Mouse (Mus musculus): Measurements from ENCODE around the gene Arhgap40.

Arhgap40 gene

GRCm38 (mm10) chr2:158554366-158554765 lies 41.8 kb downstream of the Arhgap40 start:
- no peak for DNase-seq

- peak; percentile 24 for DNase-seq
These were observed 42.7 kb downstream of the Arhgap40 start for GRCm38 (mm10) chr2:158555252-158555651.

- no peak for DNase-seq
These were observed 43.2 kb downstream of the Arhgap40 start for GRCm38 (mm10) chr2:158555812-158556211.

- DNase-seq: peak; percentile 79
These were observed 43.6 kb downstream of the Arhgap40 start for GRCm38 (mm10) chr2:158556225-158556624.

GRCm38 (mm10) chr2:158556750-158557149 lies 44.2 kb downstream of the Arhgap40 start:
- no peak for DNase-seq

- no peak for DNase-seq
These were observed 47.3 kb downstream of the Arhgap40 start for GRCm38 (mm10) chr2:158559945-158560344.

GRCm38 (mm10) chr2:158560801-158561200 lies 48.2 kb downstream of the Arhgap40 start:
- DNase-seq: no peak

GRCm38 (mm10) chr2:158561371-158562144 lies 49.0 kb downstream of the Arhgap40 start:
- no peak for DNase-seq

- DNase-seq: peak; percentile 35
These were observed 58.0 kb downstream of the Arhgap40 start for GRCm38 (mm10) chr2:158570421-158571081.

- DNase-seq: no peak
These were observed 67.4 kb downstream of the Arhgap40 start for GRCm38 (mm10) chr2:158579979-158580378.

GRCm38 (mm10) chr2:158584621-158585358 lies 72.2 kb downstream of the Arhgap40 start:
- DNase-seq: no peak

GRCm38 (mm10) chr2:158588524-158589271 lies 76.1 kb downstream of the Arhgap40 start:
- DNase-seq: no peak

- DNase-seq: no peak
These were observed 77.9 kb downstream of the Arhgap40 start for GRCm38 (mm10) chr2:158590495-158590894.

GRCm38 (mm10) chr2:158591286-158591685 lies 78.7 kb downstream of the Arhgap40 start:
- DNase-seq: no peak

GRCm38 (mm10) chr2:158593371-158593770 lies 80.8 kb downstream of the Arhgap40 start:
- no peak for DNase-seq

GRCm38 (mm10) chr2:158595103-158595502 lies 82.5 kb downstream of the Arhgap40 start:
- peak; percentile 4 for DNase-seq

GRCm38 (mm10) chr2:158595577-158595976 lies 83.0 kb downstream of the Arhgap40 start:
- DNase-seq: no peak

GRCm38 (mm10) chr2:158596803-158597202 lies 84.2 kb downstream of the Arhgap40 start:
- DNase-seq: no peak
